Mouse (Mus musculus): Measurements from ENCODE around the gene Tent5c. TPM values are rescaled to one million over a fixed set of nuclear protein-coding genes. Genes with fewer than 3 reads are reported as not detected.
A peak's percentile ranks its signal among the peaks of the same experiment; 100 is the strongest.

Tent5c gene
- total RNA-seq (2021), result 1 to 10 TPM; 1.2 to 1.3 TPM
- long read RNA-seq, experiment 1, partial matches to known transcripts, result 0 of 2 reads
- long read RNA-seq, experiment 1, other reads (novel, unspliced or antisense), result 2 of 2 reads
- long read RNA-seq, experiment 2, result 0 reads

DNA sequence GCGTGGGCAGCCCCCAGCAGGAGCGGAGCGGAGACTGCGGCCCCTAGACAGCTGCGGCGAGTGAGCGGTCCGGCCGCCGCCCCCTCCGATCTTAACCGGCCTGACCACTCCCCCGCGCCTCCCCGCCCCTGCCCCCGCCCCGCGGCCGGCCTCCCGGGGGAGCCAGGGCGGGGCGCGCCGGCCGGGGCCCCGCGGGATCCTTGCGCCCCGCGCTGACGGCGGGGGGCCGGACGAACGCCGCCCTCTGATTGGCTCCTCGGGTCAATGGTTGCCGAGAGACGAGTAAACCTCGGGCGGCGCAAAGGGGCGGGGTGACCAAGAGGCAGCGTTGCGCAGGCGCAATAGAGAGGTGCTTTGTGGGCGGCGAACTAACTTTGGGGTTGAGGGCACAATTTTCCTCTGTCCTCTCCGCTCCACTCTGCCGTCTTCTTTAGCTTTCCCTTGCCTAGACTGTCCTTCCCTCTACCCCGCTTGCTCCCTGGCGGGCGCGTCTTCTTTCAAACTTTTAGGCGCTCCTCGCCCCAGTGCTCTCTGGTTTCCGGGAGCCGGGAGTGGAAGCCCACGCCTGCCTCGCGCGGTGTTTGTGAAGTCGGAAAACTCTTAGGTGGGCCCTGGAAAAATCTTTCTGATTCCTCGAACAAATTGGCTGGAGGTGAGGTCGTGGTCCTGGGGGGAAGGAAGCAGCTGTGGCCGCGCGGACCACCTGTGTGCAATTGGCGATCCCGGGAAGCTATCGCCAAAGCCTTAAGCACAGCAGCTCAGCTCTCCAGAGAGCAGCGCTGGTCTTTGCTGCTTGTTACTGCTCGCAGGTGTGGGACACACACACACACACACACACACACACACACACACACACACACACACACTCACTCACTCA is at the start of gene Tent5c:
Gene Tent5c (minus strand): TSS at position 192 of the 877 bp plus-strand sequence.
- peak within 1 kb of the TSS; percentile 82 for H3K27ac ChIP-seq
- H3K4me3 ChIP-seq, result peak within 1 kb of the TSS; percentile 94
- peak; percentile 97 for DNase-seq
- TF ChIP-seq CTCF (IDR thresholded peaks at IDR 0.05), result no peak
- intact Hi-C loops (cut with DNase I), result loop anchor here (5.0 to 10.0 kb wide), 3 partner anchors 73 to 305 kb away; partner anchors contain the start of gene Man1a2

GRCm38 (mm10) chr3:100536686-100537085 is 47.6 kb upstream of the Tent5c start:
- intact Hi-C loops (cut with DNase I), result no loop called here
- TF ChIP-seq CTCF (IDR thresholded peaks at IDR 0.05), result no peak
- Histone ChIP-seq H3K4me3 (no peak overlapping the region), H3K27ac (no peak overlapping the region)
- no peak for DNase-seq

DNA sequence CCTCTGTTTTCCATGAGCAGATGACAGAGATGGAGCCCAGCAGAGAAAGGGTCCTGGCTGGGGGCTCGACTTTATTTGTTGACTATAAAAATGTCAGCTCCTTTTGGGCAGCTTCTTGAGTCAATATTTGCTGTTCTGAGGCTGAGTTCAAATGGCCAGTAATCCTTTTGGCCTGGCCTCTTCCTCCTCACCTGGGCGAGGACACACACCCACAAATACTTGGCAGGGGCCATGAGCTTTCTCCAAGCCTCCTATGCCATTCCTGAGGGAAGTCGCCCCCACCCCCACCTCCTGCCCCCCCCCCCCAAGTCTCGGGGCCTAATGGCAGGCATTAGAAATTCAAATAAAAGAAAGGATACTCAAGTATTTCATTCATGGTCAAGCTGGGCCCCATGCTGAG is 46.8 kb upstream of the Tent5c start:
- DNase-seq, result no peak
- no peak for TF ChIP-seq CTCF (IDR thresholded peaks at IDR 0.05)
- intact Hi-C loops (cut with DNase I), result no loop called here
- H3K27ac ChIP-seq, result no peak overlapping the region
- no peak overlapping the region for H3K4me3 ChIP-seq

- Histone ChIP-seq H3K4me3 (no peak overlapping the region), H3K27ac (no peak overlapping the region)
- intact Hi-C loops (cut with DNase I), result no loop called here
- no peak for TF ChIP-seq CTCF (IDR thresholded peaks at IDR 0.05)
- DNase-seq, result no peak
Observed at GRCm38 (mm10) chr3:100535298-100535697, 46.2 kb upstream of the Tent5c start.

DNA sequence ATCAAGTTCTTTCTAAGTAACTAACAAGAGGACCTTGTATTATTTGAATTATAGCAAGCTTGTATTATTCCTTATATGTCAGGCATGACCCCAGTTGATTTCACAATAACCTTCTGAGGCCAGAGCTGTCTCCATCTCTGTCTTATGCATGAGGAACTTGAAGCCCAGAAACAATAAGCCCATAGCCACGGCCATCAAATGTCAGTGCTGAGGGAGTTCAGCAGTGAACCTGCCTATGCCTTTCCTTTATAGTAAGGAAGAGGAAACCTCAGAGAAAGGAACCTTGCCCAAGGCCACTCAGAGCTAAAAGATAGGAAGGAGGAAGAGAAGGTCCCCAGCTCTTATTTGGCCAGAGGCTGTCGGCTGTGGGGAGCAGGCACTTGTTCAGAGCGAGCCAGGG is 45.3 kb upstream of the Tent5c start:
- no peak for TF ChIP-seq CTCF (IDR thresholded peaks at IDR 0.05)
- intact Hi-C loops (cut with DNase I), result no loop called here
- no peak overlapping the region for H3K4me3 ChIP-seq
- no peak overlapping the region for H3K27ac ChIP-seq
- DNase-seq, result no peak

DNA sequence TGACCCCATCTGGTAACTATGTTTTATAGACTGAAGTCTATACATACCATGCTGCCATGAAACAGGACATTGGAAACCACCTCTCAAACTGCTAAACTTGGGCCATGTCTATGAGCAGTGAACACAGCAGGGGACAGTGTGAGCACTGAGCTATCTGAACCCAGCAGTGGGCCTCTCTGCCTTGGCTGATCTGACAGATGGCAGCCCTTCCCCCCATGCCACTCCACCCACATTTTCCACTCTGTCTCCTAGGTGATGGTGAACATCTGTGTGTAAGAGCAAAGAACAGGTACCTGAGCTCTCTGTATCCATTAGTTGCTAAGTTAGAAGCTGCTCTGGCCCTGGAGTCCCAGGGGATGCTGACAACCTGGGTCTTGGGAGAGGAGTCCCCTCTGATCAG is 44.3 kb upstream of the Tent5c start:
- no peak overlapping the region for H3K27ac ChIP-seq
- no peak overlapping the region for H3K4me3 ChIP-seq
- intact Hi-C loops (cut with DNase I), result no loop called here
- DNase-seq, result no peak
- no peak for TF ChIP-seq CTCF (IDR thresholded peaks at IDR 0.05)

DNA sequence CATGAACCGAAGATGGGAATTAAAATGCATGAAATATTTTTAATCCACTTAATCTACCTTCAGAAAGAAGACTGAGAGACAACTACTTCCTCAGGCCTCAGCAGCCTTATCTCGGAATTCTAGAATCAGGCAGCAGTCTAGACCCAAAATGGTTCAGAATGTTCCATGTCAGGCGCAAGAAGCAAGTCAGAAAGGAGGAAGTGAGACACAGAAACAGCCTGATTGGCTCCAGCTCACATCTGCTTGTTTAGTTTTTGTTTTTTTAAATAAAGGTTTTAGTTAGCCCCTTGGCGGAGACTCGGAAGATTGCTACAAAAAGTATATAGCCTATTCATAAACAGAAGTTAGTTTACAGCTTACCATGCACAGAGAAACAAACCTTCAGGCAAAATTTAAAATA is 41.8 kb upstream of the Tent5c start:
- DNase-seq, result no peak
- TF ChIP-seq CTCF (IDR thresholded peaks at IDR 0.05), result no peak
- intact Hi-C loops (cut with DNase I), result no loop called here
- Histone ChIP-seq H3K4me3 (no peak overlapping the region), H3K27ac (no peak overlapping the region)

DNA sequence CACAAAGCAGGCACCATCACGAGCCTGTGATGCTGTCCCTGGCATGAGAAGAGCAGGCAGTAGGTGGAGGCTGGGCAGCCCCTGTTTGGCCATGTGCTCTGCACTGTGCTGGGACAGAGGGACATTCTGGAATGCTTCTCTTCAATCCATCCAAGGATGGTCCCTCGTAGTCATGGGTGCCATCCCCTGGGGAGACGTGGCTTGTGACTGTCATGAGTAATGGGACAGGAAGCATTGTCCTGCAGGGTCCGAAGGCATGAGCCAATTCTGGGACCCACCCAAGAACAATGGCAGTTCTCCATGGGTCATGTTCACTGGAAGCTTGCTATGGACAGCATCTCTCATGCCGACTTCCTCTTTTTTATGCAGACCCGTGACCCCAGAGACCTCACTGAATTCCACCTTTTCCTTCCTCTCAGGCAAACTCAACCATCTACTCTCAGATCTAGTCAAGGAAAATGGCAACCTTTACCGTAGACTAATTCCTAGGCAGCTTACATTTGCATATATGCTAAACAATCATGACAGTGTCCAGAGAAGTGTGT is 41.2 kb upstream of the Tent5c start:
- Histone ChIP-seq H3K4me3 (no peak overlapping the region), H3K27ac (no peak overlapping the region)
- DNase-seq, result no peak
- no peak for TF ChIP-seq CTCF (IDR thresholded peaks at IDR 0.05)
- intact Hi-C loops (cut with DNase I), result no loop called here

DNA sequence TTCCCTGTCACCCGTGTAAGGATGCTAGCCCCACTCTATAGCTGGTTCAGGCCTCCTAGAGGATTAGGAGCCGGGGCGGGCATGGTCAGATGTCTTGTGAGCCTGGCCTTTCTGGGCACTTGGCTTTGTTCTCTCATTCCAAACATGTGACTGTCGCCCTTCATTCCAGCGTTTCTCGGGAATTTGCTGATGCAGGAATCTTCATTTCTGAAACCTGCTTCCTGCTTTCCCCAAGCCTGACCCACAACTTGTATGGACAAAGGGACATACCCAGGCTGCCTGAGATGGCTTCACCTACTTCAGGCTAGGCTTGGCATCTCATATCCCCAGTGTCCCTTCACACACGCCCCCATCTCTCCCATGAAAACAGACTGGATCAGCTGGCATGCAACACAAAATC is 33.5 kb upstream of the Tent5c start:
- intact Hi-C loops (cut with DNase I), result no loop called here
- no peak for TF ChIP-seq CTCF (IDR thresholded peaks at IDR 0.05)
- Histone ChIP-seq H3K4me3 (no peak overlapping the region), H3K27ac (no peak overlapping the region)
- peak; percentile 22 for DNase-seq

DNA sequence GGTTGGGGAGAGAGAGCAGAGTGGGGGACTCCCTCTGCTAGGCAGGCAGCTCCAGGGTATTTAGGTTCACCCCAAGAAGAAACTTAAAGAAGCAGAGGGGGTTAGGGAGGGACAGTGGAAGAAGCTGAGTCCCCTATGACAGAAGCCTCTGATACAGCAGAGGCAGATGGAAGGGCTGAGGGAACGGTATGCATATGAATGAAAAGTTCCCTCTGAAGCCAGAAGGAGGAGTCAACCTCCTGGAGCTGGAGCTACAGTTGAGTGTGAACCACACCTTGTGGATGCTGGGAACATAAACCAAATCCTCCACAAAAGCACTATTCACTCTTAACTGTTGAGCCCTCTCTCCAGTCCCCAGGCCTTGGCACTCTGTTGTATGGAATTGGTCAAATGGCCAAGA is 32.5 kb upstream of the Tent5c start:
- intact Hi-C loops (cut with DNase I), result no loop called here
- Histone ChIP-seq H3K27ac (no peak overlapping the region), H3K4me3 (no peak overlapping the region)
- no peak for DNase-seq
- no peak for TF ChIP-seq CTCF (IDR thresholded peaks at IDR 0.05)

GRCm38 (mm10) chr3:100515754-100516141 is 26.6 kb upstream of the Tent5c start:
- intact Hi-C loops (cut with DNase I), result no loop called here
- TF ChIP-seq CTCF (IDR thresholded peaks at IDR 0.05), result no peak

DNA sequence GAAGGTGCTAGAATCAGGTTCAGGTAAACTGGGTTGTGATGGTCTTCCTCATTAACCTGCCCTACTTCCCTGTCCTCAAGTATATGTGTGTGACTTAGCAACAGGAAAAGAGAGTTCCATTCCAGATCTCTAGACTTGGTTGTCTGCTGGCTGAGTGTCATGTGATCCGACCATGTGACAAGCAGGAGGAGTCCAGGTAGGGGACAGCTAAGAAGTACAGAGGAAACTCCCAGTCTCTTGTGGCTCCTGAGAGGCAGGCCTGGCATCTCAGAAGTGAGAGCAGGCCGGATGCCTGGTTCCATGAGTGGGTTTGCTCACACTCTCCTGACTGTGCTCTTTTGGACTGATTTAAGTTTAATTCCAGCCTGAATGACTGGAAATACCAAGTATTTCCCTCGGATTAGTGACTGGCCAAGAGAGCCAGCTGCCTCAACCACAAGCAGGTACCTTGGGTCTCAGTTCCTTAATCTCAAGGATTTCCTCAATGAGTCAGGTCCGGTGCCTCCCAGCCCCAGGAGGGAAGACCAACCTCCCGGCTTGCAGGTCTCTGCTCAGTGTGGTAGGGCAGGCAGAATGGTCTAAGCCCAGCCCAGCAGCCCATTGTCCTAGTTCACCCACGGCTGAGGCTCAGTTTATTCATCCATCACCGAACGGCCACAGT is 26.1 kb upstream of the Tent5c start:
- DNase-seq, result no peak
- no peak overlapping the region for H3K4me3 ChIP-seq
- intact Hi-C loops (cut with DNase I), result no loop called here
- TF ChIP-seq CTCF (IDR thresholded peaks at IDR 0.05), result no peak
- no peak overlapping the region for H3K27ac ChIP-seq

More at GRCm38 (mm10) chr3:100515754-100516141, 26.6 kb upstream of the Tent5c start:
- DNase-seq, result no peak
- Histone ChIP-seq H3K4me3 (no peak overlapping the region), H3K27ac (no peak overlapping the region)

DNA sequence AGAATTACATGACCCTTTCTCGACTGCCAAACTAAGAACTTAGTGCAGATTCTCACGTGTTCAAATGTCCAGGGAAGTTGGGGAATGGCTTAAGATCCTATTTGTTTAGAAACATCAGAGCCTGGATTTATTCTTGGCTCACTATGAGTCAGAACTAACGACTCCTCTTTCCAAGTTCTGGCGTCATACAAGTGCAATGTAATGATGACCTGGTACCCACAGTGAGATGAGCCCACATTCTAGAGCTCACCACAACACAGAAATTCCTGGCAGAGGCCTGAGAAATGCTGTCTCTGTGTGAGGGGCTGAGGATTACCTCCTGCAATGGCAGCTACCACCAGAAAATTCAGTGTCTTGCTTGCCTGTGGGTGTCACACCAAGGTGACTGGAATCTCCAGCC is 18.1 kb upstream of the Tent5c start:
- TF ChIP-seq CTCF (IDR thresholded peaks at IDR 0.05), result no peak
- Histone ChIP-seq H3K4me3 (no peak overlapping the region), H3K27ac (no peak overlapping the region)
- intact Hi-C loops (cut with DNase I), result no loop called here
- DNase-seq, result no peak

All from gastrocnemius, adult 2 months (tissue).